Mouse (Mus musculus) frontal cortex, adult (tissue): Measurements from ENCODE around the gene Supt3.

Experiments
- ATAC-seq: cut with Nextera tagmentation; 2 replicates; pipeline ENCODE4 v1.9.2; 2017; ENCODE audit warnings: mild to moderate bottlenecking, moderate library complexity, mixed read lengths; ENCODE audit not compliant: low TSS enrichment

The Supt3 gene

GRCm38 (mm10) chr17:45054526-45054925 lies 277.6 kb downstream of the Supt3 start:
- no peak for ATAC-seq

- no peak for ATAC-seq
These were observed 279.9 kb downstream of the Supt3 start for GRCm38 (mm10) chr17:45056894-45057293.

DNA sequence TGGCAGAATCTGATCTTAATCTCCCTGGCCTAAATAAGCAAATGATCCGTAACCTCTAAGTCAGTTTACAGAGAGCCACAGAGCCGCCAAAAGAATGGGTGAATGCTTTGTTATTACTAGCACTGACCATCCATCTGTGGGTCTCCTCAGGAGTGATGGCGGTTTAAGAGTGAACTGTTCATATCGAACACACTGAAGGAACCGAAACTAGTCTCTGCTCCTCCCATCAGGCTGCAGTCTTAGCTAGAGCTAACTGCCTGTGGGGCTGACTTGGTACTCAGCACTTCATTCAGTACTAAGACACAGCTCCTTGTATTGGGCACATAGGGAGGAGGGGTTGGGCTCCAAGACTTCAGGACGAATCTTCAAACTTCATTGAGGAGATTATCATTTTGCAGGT lies 280.8 kb downstream of the Supt3 start:
- ATAC-seq = no peak

- ATAC-seq = no peak
These were observed 281.8 kb downstream of the Supt3 start for GRCm38 (mm10) chr17:45058566-45059363.

- ATAC-seq = peak; percentile 41; the same call in 1 of the 2 replicates
These were observed 286.8 kb downstream of the Supt3 start for GRCm38 (mm10) chr17:45063776-45064175.

GRCm38 (mm10) chr17:45065465-45065864 lies 288.5 kb downstream of the Supt3 start:
- ATAC-seq = no peak

DNA sequence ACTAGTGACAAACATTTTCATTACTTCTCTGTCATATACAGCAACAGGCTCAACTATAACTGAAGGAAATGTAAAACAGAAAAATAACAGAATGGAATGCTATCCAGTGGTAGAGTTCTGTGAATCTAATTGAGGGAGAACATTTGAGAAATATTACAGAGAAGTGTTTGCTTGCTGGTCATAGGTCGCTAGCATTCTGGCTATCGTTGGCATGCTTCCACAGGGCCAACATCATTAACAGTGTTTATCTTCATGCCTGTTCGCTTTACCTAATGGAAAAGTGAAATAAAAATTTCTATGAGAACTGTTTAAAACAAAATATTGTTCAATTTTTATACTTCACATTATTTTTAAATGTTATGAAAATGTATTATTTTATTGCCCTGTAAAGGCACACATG lies 290.5 kb downstream of the Supt3 start:
- ATAC-seq = no peak

DNA sequence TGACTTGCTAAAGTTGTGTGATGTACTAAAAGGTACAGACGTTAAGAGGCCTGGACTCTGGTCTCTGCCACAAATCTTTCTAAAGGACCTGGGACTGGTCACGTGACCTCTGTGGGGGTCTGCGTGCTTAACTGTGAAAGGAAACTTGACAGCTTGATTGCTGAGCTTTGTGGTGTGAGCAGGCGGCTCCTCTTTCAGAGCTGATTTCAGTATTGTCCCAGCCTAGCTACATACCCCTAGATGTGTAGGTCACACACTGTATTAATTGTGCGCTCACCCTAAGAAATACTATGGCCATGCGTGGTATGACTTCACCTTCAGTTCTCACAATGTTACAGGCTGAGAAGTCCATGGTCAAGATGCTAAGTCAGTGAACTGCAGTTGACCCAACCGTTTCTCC lies 291.4 kb downstream of the Supt3 start:
- ATAC-seq = no peak

GRCm38 (mm10) chr17:45072495-45073347 lies 295.8 kb downstream of the Supt3 start:
- ATAC-seq = no peak; the same call in 1 of the 2 replicates

DNA sequence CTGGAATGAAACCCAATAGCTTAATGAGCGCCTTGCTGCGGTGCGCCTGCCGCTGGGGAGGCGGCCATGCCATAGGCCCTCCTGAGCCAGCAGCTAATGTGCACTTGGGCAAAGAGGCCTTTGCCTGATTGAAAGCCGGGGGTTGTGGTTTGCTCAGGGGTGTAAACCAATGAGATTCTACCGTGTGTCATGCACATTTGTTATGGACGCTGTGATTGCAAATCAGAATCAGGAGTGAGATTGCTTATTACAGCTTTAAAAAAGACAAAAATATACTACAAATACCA lies 296.3 kb downstream of the Supt3 start:
- no peak for ATAC-seq

- no peak for ATAC-seq
These were observed 296.8 kb downstream of the Supt3 start for GRCm38 (mm10) chr17:45073779-45074178.

- ATAC-seq = no peak
These were observed 300.0 kb downstream of the Supt3 start for GRCm38 (mm10) chr17:45076951-45077350.

DNA sequence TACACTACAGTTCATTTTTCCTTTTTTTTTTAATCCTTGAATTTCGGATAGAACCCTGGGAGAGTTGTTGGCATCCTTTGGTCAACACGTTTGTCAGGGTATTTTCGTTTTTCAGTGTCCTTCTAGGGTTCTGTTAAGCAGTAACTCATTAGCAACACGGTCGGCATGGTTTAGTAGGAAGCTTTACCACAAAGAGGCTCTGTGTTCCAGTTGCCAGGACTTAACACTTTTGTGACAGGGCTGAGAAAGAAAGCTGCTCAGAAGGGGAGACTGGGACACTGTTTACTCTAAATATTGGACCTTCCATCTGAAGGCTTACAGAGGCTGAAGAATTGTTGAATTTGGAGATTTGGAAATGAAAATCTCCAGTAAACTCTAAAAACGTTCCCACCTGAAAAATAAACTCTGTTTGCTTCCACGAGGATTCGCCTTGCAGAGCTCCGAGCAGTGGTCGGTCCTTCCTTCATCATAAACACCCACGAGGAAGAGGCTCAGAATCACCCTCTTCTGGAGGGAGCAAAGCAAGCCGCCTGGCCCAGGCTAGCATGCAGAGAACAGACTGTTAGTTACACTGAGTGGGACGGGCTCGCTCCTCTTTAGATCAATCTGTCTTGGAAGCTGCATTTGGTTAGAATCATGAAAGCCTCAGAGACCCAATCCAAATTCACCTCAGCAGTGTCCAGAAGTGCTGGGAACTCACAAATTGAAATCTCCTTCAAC lies 301.1 kb downstream of the Supt3 start:
- peak; percentile 76 for ATAC-seq

- no peak for ATAC-seq
These were observed 304.6 kb downstream of the Supt3 start for GRCm38 (mm10) chr17:45081521-45081920.

- peak; percentile 79 for ATAC-seq
These were observed 305.1 kb downstream of the Supt3 start for GRCm38 (mm10) chr17:45081955-45082475.

- no peak for ATAC-seq
These were observed 309.4 kb downstream of the Supt3 start for GRCm38 (mm10) chr17:45086361-45086760.

- no peak for ATAC-seq
These were observed 310.1 kb downstream of the Supt3 start for GRCm38 (mm10) chr17:45087022-45087421.

DNA sequence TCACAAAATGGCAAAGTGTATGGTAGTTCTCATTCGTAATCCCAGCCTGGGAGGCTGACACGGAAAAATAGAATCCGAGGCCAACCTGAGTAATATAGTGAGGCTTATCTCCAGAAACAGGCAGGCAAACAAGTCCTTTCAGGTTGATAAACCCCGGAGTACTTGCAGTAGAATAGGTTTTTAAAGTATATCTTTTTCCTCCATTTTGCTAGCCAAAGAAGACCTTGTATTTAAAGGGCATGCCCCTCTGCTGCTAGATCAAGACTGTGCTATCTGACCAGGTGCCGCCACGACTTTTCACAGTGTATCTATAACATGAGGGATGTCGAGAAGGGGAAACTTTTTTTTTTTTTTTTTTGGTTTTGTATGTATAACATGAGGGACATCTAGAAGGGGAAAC lies 324.1 kb downstream of the Supt3 start:
- ATAC-seq = no peak

DNA sequence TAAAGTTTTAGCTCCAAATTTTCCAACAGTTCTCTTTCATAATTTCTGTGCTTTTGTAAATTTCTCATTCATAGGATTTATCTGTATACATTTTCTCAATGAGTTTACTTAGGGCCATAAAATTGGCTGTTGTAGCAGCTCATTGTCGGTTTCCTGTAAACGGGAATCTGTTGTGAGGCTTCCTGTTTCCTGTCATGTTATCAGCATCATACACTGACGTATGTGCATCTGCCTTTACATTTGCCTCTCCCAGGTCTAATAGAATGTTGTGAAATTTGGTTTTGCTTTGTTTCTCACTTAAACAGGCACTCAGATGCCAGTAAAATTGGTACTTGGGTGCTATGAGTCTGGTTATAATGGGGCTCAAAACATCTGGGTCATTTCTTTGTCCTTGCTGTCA lies 338.4 kb downstream of the Supt3 start:
- ATAC-seq = no peak

DNA sequence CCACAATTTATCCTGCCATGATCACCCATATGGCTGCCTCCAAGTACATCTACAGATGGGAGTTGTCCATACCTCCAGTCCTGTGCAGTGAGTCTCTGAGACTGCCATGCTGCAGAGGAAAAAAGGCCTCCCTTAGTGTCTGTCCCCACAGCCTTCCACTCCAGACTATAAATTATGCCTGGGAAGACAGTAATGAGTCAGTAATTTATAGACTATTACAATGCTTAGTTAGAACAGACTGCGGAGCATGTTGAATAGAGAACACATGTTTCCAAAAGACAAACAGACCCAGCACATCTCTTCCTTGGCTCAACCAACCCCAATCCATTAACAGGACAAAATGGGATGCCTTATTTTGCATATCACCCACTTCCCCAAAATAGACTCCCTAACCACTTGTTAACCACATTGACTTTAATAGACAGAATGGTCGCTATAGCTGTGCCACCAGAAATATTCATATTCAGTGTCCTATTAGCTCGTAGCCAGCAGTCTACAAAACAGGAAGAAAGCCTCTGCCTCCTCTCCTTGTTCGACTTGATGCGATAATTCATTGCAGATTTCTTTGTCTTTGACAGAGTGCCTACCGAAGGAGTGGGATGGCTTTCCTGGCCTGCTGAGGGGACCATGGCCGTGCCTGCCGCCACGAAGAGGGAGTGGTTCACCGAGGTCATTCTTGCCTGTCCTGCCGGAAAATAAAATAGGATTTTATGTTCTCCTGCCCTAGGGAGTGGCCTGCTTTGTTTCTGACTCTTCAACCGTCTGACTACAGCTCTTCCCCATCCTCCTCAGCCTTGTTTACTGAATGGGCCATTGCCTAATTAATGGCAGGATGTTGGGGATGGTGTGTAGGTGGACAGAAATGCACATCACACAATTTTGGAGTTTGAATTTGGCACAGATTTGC lies 341.9 kb downstream of the Supt3 start:
- no peak for ATAC-seq

- ATAC-seq = no peak
These were observed 342.8 kb downstream of the Supt3 start for GRCm38 (mm10) chr17:45119609-45120201.
